Mouse (Mus musculus) cerebellum, adult 18-20 months (tissue): ENCODE measurements around the gene Ap3s2.

ENCODE experiments used
- DNase-seq, 2 experiments: peaks; one replicate each; pipeline ENCODE4 v3.0.0; 2021

The Ap3s2 gene

GRCm38 (mm10) chr7:79920344-79920983 lies at the start of gene Ap3s2:
Gene Ap3s2, minus strand, starts transcription at chr7:79920649.
- peak; percentile 82 to 92 for DNase-seq

GRCm38 (mm10) chr7:79968326-79968725 lies 47.9 kb upstream of the Ap3s2 start:
- no peak for DNase-seq

GRCm38 (mm10) chr7:79961600-79961999 lies 41.2 kb upstream of the Ap3s2 start:
- DNase-seq, result no peak

- no peak for DNase-seq
These were observed 35.7 kb upstream of the Ap3s2 start for GRCm38 (mm10) chr7:79956131-79956530.

GRCm38 (mm10) chr7:79954890-79955289 lies 34.4 kb upstream of the Ap3s2 start:
- DNase-seq, result no peak

GRCm38 (mm10) chr7:79951038-79951437 lies 30.6 kb upstream of the Ap3s2 start:
- no peak for DNase-seq

GRCm38 (mm10) chr7:79950236-79950635 lies 29.8 kb upstream of the Ap3s2 start:
- no peak for DNase-seq

- DNase-seq, result peak; percentile 47 to 48
These were observed 15.2 kb upstream of the Ap3s2 start for GRCm38 (mm10) chr7:79935511-79936205.

- DNase-seq, result peak; percentile 78 to 82
These were observed 14.5 kb upstream of the Ap3s2 start, which contains the start of gene Arpin for GRCm38 (mm10) chr7:79934862-79935510. Gene Arpin, minus strand, starts transcription at chr7:79935359.

- peak; percentile 59 to 66 for DNase-seq
These were observed 14.0 kb upstream of the Ap3s2 start for GRCm38 (mm10) chr7:79934461-79934860.

- DNase-seq, result peak in 1 of 2 experiments; percentile 14
These were observed 8.1 kb upstream of the Ap3s2 start for GRCm38 (mm10) chr7:79928516-79929052.

GRCm38 (mm10) chr7:79914556-79914955 lies 5.9 kb downstream of the Ap3s2 start:
- DNase-seq, result no peak

- no peak for DNase-seq
These were observed 13.1 kb downstream of the Ap3s2 start for GRCm38 (mm10) chr7:79907356-79907755.

GRCm38 (mm10) chr7:79906914-79907313 lies 13.5 kb downstream of the Ap3s2 start:
- DNase-seq, result no peak

GRCm38 (mm10) chr7:79905193-79905592 lies 15.3 kb downstream of the Ap3s2 start:
- no peak for DNase-seq

- DNase-seq, result no peak
These were observed 17.2 kb downstream of the Ap3s2 start for GRCm38 (mm10) chr7:79903160-79903792.

- no peak for DNase-seq
These were observed 19.7 kb downstream of the Ap3s2 start for GRCm38 (mm10) chr7:79900753-79901152.

- no peak for DNase-seq
These were observed 25.2 kb downstream of the Ap3s2 start for GRCm38 (mm10) chr7:79895225-79895624.

GRCm38 (mm10) chr7:79894790-79895189 lies 25.7 kb downstream of the Ap3s2 start:
- no peak for DNase-seq

- DNase-seq, result no peak
These were observed 27.6 kb downstream of the Ap3s2 start for GRCm38 (mm10) chr7:79892576-79893428.

- no peak for DNase-seq
These were observed 29.8 kb downstream of the Ap3s2 start for GRCm38 (mm10) chr7:79890436-79891221.
